Mouse (Mus musculus): ENCODE data around the gene Cmtr2.

The Cmtr2 gene

GRCm38 (mm10) chr8:110230803-110231202 is 15.3 kb downstream of the Cmtr2 start:
- POLR2A ChIA-PET: interaction anchor here in 1 of 4 experiments (0.8 kb wide), 1 partner anchor 14 kb away, joined by 3 read pairs; no protein-coding TSS in a partner anchor
- CTCF ChIA-PET: no interaction called here

- CTCF ChIA-PET: no interaction called here
Observed at GRCm38 (mm10) chr8:110242278-110243177, 27.1 kb downstream of the Cmtr2 start.

GRCm38 (mm10) chr8:110244566-110244965 is 29.1 kb downstream of the Cmtr2 start:
- CTCF ChIA-PET: interaction anchor here in 3 of 4 experiments (0.6 to 0.8 kb wide), 3 partner anchors 76 to 1163 kb away, joined by 3 to 5 read pairs (median 5); partner anchors contain the start of gene Calb2 (in 1 of the 3)

More at GRCm38 (mm10) chr8:110242278-110243177, 27.1 kb downstream of the Cmtr2 start:
- POLR2A ChIA-PET: interaction anchor here in 1 of 4 experiments (1.0 kb wide), 1 partner anchor 24 kb away, joined by 3 read pairs; no protein-coding TSS in a partner anchor

GRCm38 (mm10) chr8:110247238-110247637 is 31.8 kb downstream of the Cmtr2 start:
- CTCF ChIA-PET: no interaction called here

More at GRCm38 (mm10) chr8:110244566-110244965, 29.1 kb downstream of the Cmtr2 start:
- POLR2A ChIA-PET: interaction anchor here in 3 of 4 experiments (0.7 to 3.0 kb wide), 12 partner anchors 13 to 1038 kb away, joined by 3 to 8 read pairs (median 3); no protein-coding TSS in a partner anchor

GRCm38 (mm10) chr8:110253986-110254385 is 38.5 kb downstream of the Cmtr2 start:
- ChIA-PET CTCF (no interaction called here), POLR2A (interaction anchor here in 1 of 4 experiments (1.0 kb wide), 1 partner anchor 13 kb away, joined by 3 read pairs; no protein-coding TSS in a partner anchor)

More at GRCm38 (mm10) chr8:110247238-110247637, 31.8 kb downstream of the Cmtr2 start:
- POLR2A ChIA-PET: interaction anchor here in 1 of 4 experiments (1.3 kb wide), 1 partner anchor 11 kb away, joined by 3 read pairs; no protein-coding TSS in a partner anchor

- ChIA-PET POLR2A (interaction anchor here in 1 of 4 experiments (0.8 to 0.9 kb wide), 3 partner anchors 9 to 91 kb away, joined by 3 read pairs; no protein-coding TSS in a partner anchor), CTCF (no interaction called here)
Observed at GRCm38 (mm10) chr8:110265796-110266305, 50.4 kb downstream of the Cmtr2 start.

- ChIA-PET POLR2A (interaction anchor here in 2 of 4 experiments (0.6 to 1.7 kb wide), 7 partner anchors 9 to 444 kb away, joined by 3 to 7 read pairs (median 3); no protein-coding TSS in a partner anchor), CTCF (no interaction called here)
Observed at GRCm38 (mm10) chr8:110266741-110267140, 51.3 kb downstream of the Cmtr2 start, which contains the start of gene Hydin. Gene Hydin (plus strand): TSS chr8:110266977.

GRCm38 (mm10) chr8:110267268-110267667 is 51.8 kb downstream of the Cmtr2 start:
- POLR2A ChIA-PET: interaction anchor here in 3 of 4 experiments (0.6 to 1.7 kb wide), 11 partner anchors 9 to 372 kb away, joined by 3 to 7 read pairs (median 3); no protein-coding TSS in a partner anchor
- CTCF ChIA-PET: interaction anchor here in 3 of 4 experiments (0.7 to 0.9 kb wide), 3 partner anchors 60 to 381 kb away, joined by 3 read pairs; partner anchors contain the start of gene Vac14 (in 1 of the 3)

- POLR2A ChIA-PET: no interaction called here
Observed at GRCm38 (mm10) chr8:110270659-110271058, 55.2 kb downstream of the Cmtr2 start.

GRCm38 (mm10) chr8:110273394-110273793 is 57.9 kb downstream of the Cmtr2 start:
- ChIA-PET POLR2A (interaction anchor here in 3 of 4 experiments (0.5 to 1.5 kb wide), 4 partner anchors 274 to 801 kb away, joined by 3 to 4 read pairs (median 3); no protein-coding TSS in a partner anchor), CTCF (interaction anchor here in 3 of 4 experiments (0.8 to 1.3 kb wide), 6 partner anchors 27 to 205 kb away, joined by 3 to 6 read pairs (median 3); no protein-coding TSS in a partner anchor)

More at GRCm38 (mm10) chr8:110270659-110271058, 55.2 kb downstream of the Cmtr2 start:
- CTCF ChIA-PET: no interaction called here

Data from embryonic stem cell, embryonic (primary cell).